Mouse (Mus musculus) E14TG2a.4 (cell line): Measurements from ENCODE around the gene Vmn1r211.

Source experiments
- CTCF ChIP-seq: conservative IDR thresholded peaks from 2 replicates; pipeline ENCODE4 v1.5.1; 2014; ENCODE audit warnings: low read length
- POU5F1 ChIP-seq: IDR thresholded peaks from 2 replicates; pipeline ENCODE4 v1.6.1; 2014; ENCODE audit warnings: low read length, borderline replicate concordance

DNA sequence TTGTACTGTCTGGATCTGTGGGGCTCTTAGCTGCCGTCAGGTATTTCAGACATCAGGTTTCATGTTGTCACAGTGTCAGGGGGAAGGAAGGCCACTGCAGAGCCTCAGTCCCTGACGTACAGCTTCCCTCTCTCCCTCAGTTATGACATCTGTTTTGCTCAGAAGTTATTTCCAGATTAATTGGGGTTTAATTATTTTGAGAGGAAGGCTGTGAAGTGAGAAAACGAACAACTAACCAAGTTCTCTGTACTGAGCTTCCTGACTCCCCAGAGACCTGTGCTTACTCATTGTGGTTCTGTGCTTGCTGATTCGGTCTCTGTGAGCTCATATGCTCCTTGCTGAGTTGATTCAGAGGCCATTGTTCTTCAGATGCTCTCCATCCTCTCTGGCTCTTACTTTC is 26.1 kb downstream of the Vmn1r211 start, which contains the start of gene Vmn1r210:
- TF ChIP-seq CTCF (no peak), POU5F1 (no peak)
